Mouse (Mus musculus): ENCODE results near the gene Eif3d. TPM values are rescaled to one million over a fixed set of nuclear protein-coding genes. Genes with fewer than 3 reads are reported as not detected.

Gene Eif3d
- polyA plus RNA-seq, 1 experiment, result 119 TPM

GRCm38 (mm10) chr15:77952921-77953320 lies 17.7 kb downstream of the Eif3d start:
- TF ChIP-seq CTCF (IDR thresholded peaks at IDR 0.05; ENCODE audit: borderline replicate concordance, insufficient read depth, low read depth, low read length), result no peak
- no peak for TF ChIP-seq POLR2A (IDR thresholded peaks at IDR 0.05; ENCODE audit: borderline replicate concordance, insufficient read depth, low read length)
- H3K4me3 ChIP-seq (replicated peaks; ENCODE audit: insufficient read depth, low read depth, low read length), result peak overlapping the region; percentile 12
- no peaks in the 10 kb centered on the region for H3K27me3 ChIP-seq (ENCODE audit: control insufficient read depth, insufficient read depth, low read length)
- peak overlapping the region; percentile 56 for H3K27ac ChIP-seq (ENCODE audit: insufficient read depth, low read length)
- WGBS, result 17% methylated on average over 3 of the region's 3 CpGs
- DNase-seq, result peak; percentile 77 to 85
- H3K4me1 ChIP-seq (ENCODE audit: control insufficient read depth, insufficient read depth, low read length), result peaks cover 37% of the 10 kb centered on the region

GRCm38 (mm10) chr15:77949061-77949460 lies 21.6 kb downstream of the Eif3d start:
- Histone ChIP-seq H3K4me3 (replicated peaks; ENCODE audit: insufficient read depth, low read depth, low read length) (no peak overlapping the region), H3K27ac (ENCODE audit: insufficient read depth, low read length) (no peak overlapping the region), H3K27me3 (ENCODE audit: control insufficient read depth, insufficient read depth, low read length) (no peaks in the 10 kb centered on the region), H3K4me1 (ENCODE audit: control insufficient read depth, insufficient read depth, low read length) (peaks cover 34% of the 10 kb centered on the region)
- TF ChIP-seq POLR2A (IDR thresholded peaks at IDR 0.05; ENCODE audit: borderline replicate concordance, insufficient read depth, low read length) (no peak), CTCF (IDR thresholded peaks at IDR 0.05; ENCODE audit: borderline replicate concordance, insufficient read depth, low read depth, low read length) (no peak)
- 78% methylated on average over 7 of the region's 7 CpGs for WGBS
- no peak for DNase-seq

- H3K4me3 ChIP-seq (replicated peaks; ENCODE audit: insufficient read depth, low read depth, low read length), result no peak overlapping the region
- no peak for DNase-seq
- 73% methylated on average over 4 of the region's 4 CpGs for WGBS
- H3K27me3 ChIP-seq (ENCODE audit: control insufficient read depth, insufficient read depth, low read length), result no peaks in the 10 kb centered on the region
- H3K4me1 ChIP-seq (ENCODE audit: control insufficient read depth, insufficient read depth, low read length), result peaks cover 11% of the 10 kb centered on the region
- TF ChIP-seq POLR2A (IDR thresholded peaks at IDR 0.05; ENCODE audit: borderline replicate concordance, insufficient read depth, low read length) (no peak), CTCF (IDR thresholded peaks at IDR 0.05; ENCODE audit: borderline replicate concordance, insufficient read depth, low read depth, low read length) (no peak)
- H3K27ac ChIP-seq (ENCODE audit: insufficient read depth, low read length), result no peak overlapping the region
Measured at GRCm38 (mm10) chr15:77945711-77946110, 24.9 kb downstream of the Eif3d start.

GRCm38 (mm10) chr15:77941563-77941962 lies 29.1 kb downstream of the Eif3d start:
- 28% methylated on average over 3 of the region's 3 CpGs for WGBS
- TF ChIP-seq POLR2A (IDR thresholded peaks at IDR 0.05; ENCODE audit: borderline replicate concordance, insufficient read depth, low read length), result no peak
- no peak for TF ChIP-seq CTCF (IDR thresholded peaks at IDR 0.05; ENCODE audit: borderline replicate concordance, insufficient read depth, low read depth, low read length)
- no peak for DNase-seq
- Histone ChIP-seq H3K4me3 (replicated peaks; ENCODE audit: insufficient read depth, low read depth, low read length) (no peak overlapping the region), H3K27me3 (ENCODE audit: control insufficient read depth, insufficient read depth, low read length) (no peaks in the 10 kb centered on the region), H3K27ac (ENCODE audit: insufficient read depth, low read length) (no peak overlapping the region), H3K4me1 (ENCODE audit: control insufficient read depth, insufficient read depth, low read length) (peaks cover 4% of the 10 kb centered on the region; the same call in 1 of the 2 replicates)

- Histone ChIP-seq H3K27me3 (ENCODE audit: control insufficient read depth, insufficient read depth, low read length) (no peaks in the 10 kb centered on the region), H3K27ac (ENCODE audit: insufficient read depth, low read length) (no peak overlapping the region), H3K4me1 (ENCODE audit: control insufficient read depth, insufficient read depth, low read length) (peaks cover 14% of the 10 kb centered on the region), H3K4me3 (replicated peaks; ENCODE audit: insufficient read depth, low read depth, low read length) (no peak overlapping the region)
- 78% methylated on average over 5 of the region's 5 CpGs for WGBS
- TF ChIP-seq CTCF (IDR thresholded peaks at IDR 0.05; ENCODE audit: borderline replicate concordance, insufficient read depth, low read depth, low read length) (no peak), POLR2A (IDR thresholded peaks at IDR 0.05; ENCODE audit: borderline replicate concordance, insufficient read depth, low read length) (no peak)
- no peak for DNase-seq
Measured at GRCm38 (mm10) chr15:77938516-77938915, 32.1 kb downstream of the Eif3d start.

GRCm38 (mm10) chr15:77935673-77936375 lies 34.8 kb downstream of the Eif3d start:
- Histone ChIP-seq H3K4me1 (ENCODE audit: control insufficient read depth, insufficient read depth, low read length) (peaks cover 18% of the 10 kb centered on the region), H3K4me3 (replicated peaks; ENCODE audit: insufficient read depth, low read depth, low read length) (peak overlapping the region; percentile 34), H3K27ac (ENCODE audit: insufficient read depth, low read length) (peak overlapping the region; percentile 44; the same call in 1 of the 2 replicates), H3K27me3 (ENCODE audit: control insufficient read depth, insufficient read depth, low read length) (no peaks in the 10 kb centered on the region)
- TF ChIP-seq POLR2A (IDR thresholded peaks at IDR 0.05; ENCODE audit: borderline replicate concordance, insufficient read depth, low read length) (peak; percentile 50; the same call in 1 of the 2 replicates), CTCF (IDR thresholded peaks at IDR 0.05; ENCODE audit: borderline replicate concordance, insufficient read depth, low read depth, low read length) (no peak)
- DNase-seq, result peak; percentile 60 to 69
- 7% methylated on average over 14 of the region's 14 CpGs for WGBS

GRCm38 (mm10) chr15:77934968-77935367 lies 35.6 kb downstream of the Eif3d start:
- H3K27ac ChIP-seq (ENCODE audit: insufficient read depth, low read length), result no peak overlapping the region
- WGBS, result 39% methylated on average over 5 of the region's 5 CpGs
- TF ChIP-seq CTCF (IDR thresholded peaks at IDR 0.05; ENCODE audit: borderline replicate concordance, insufficient read depth, low read depth, low read length) (no peak), POLR2A (IDR thresholded peaks at IDR 0.05; ENCODE audit: borderline replicate concordance, insufficient read depth, low read length) (no peak)
- peaks cover 18% of the 10 kb centered on the region for H3K4me1 ChIP-seq (ENCODE audit: control insufficient read depth, insufficient read depth, low read length)
- peak in 1 of 2 experiments; percentile 48 for DNase-seq
- no peaks in the 10 kb centered on the region for H3K27me3 ChIP-seq (ENCODE audit: control insufficient read depth, insufficient read depth, low read length)
- H3K4me3 ChIP-seq (replicated peaks; ENCODE audit: insufficient read depth, low read depth, low read length), result no peak overlapping the region

- Histone ChIP-seq H3K4me1 (ENCODE audit: control insufficient read depth, insufficient read depth, low read length) (peaks cover 18% of the 10 kb centered on the region), H3K27me3 (ENCODE audit: control insufficient read depth, insufficient read depth, low read length) (no peaks in the 10 kb centered on the region), H3K27ac (ENCODE audit: insufficient read depth, low read length) (peak overlapping the region; percentile 24), H3K4me3 (replicated peaks; ENCODE audit: insufficient read depth, low read depth, low read length) (no peak overlapping the region)
- TF ChIP-seq CTCF (IDR thresholded peaks at IDR 0.05; ENCODE audit: borderline replicate concordance, insufficient read depth, low read depth, low read length) (0 out of 2 replicates have a peak, but pooled peaks have one; percentile 5), POLR2A (IDR thresholded peaks at IDR 0.05; ENCODE audit: borderline replicate concordance, insufficient read depth, low read length) (no peak)
- 35% methylated on average over 11 of the region's 11 CpGs for WGBS
- peak in 1 of 2 experiments; percentile 55 for DNase-seq
Measured at GRCm38 (mm10) chr15:77934326-77934725, 36.3 kb downstream of the Eif3d start.
